Mouse (Mus musculus): ENCODE measurements around the gene Flnb.

- no peak for TF ChIP-seq CTCF (IDR thresholded peaks at IDR 0.05)
- TF ChIP-seq EP300 (IDR thresholded peaks at IDR 0.05): peak; percentile 49; the same call in 1 of the 2 replicates
Observed at GRCm38 (mm10) chr14:7809043-7809955, 8.5 kb upstream of the Flnb start.

Data from lung, postnatal 0 days (tissue).